Mouse (Mus musculus) liver, embryonic 11.5 days (tissue): ENCODE data around the gene Lrrtm3. TPM values are rescaled to one million over a fixed set of nuclear protein-coding genes. Genes with fewer than 3 reads are reported as not detected.

ENCODE experiments used
- ATAC-seq: fragments of 200-750 bp; cut with Nextera tagmentation; replicated peaks from 2 replicates; pipeline ENCODE4 v1.8.0; 2017; ENCODE audit warnings: moderate number of reproducible peaks, mild to moderate bottlenecking, moderate TSS enrichment, moderate library complexity; ENCODE audit not compliant: low FRiP score
- DNase-seq: peaks from one replicate; pipeline ENCODE4 v3.0.0-alpha.2; 2017; ENCODE audit warnings: low spot score
- H3K27ac ChIP-seq: fragments of 300-500 bp; sonication (generic); 2 replicates; pipeline ENCODE4 v1.5.1; 2014; ENCODE audit warnings: mild to moderate bottlenecking, low read depth, low read length, control low read depth
- H3K27me3 ChIP-seq: fragments of 300-500 bp; sonication (generic); replicated peaks from 2 replicates; pipeline ENCODE4 v1.6.1; 2014; ENCODE audit warnings: low read length, mixed read lengths; ENCODE audit not compliant: control insufficient read depth, insufficient read depth
- H3K36me3 ChIP-seq: fragments of 300-500 bp; sonication (generic); 2 replicates; pipeline ENCODE4 v1.6.1; 2014; ENCODE audit warnings: mild to moderate bottlenecking, low read length, moderate library complexity, mixed read lengths; ENCODE audit not compliant: control insufficient read depth, insufficient read depth
- H3K4me1 ChIP-seq: fragments of 300-500 bp; sonication (generic); replicated peaks from 2 replicates; pipeline ENCODE4 v1.6.1; 2014; ENCODE audit warnings: low read length, mixed read lengths; ENCODE audit not compliant: control insufficient read depth, insufficient read depth
- H3K4me2 ChIP-seq: fragments of 300-500 bp; sonication (generic); 2 replicates; pipeline ENCODE4 v1.6.1; 2014; ENCODE audit warnings: mild to moderate bottlenecking, control low read depth, moderate library complexity
- H3K4me3 ChIP-seq: fragments of 300-500 bp; sonication (generic); 2 replicates; pipeline ENCODE4 v1.5.1; 2014; ENCODE audit warnings: low read depth, low read length, control low read depth
- H3K9ac ChIP-seq: fragments of 300-500 bp; sonication (generic); 2 replicates; pipeline ENCODE4 v1.6.1; 2014; ENCODE audit warnings: low read depth, low read length, control low read depth
- H3K9me3 ChIP-seq: fragments of 300-500 bp; sonication (generic); 2 replicates; pipeline ENCODE4 v1.6.1; 2016; ENCODE audit warnings: low read length, inconsistent platforms, mixed read lengths; ENCODE audit not compliant: control insufficient read depth
- WGBS: fragments of 180-500 bp; shearing (Covaris S2); extraction: QIAGEN DNeasy Blood & Tissue Kit; methylation state at CpG from one replicate; pipeline ENCODE4 v1.1.7; 2014; 5-methylcytosine and 5-hydroxymethylcytosine counted together
- polyA plus RNA-seq: library from polyadenylated mRNA; unstranded; fragments of >200 nt; fragmentation: Nextera tagmentation; extraction: Ambion mirVana; gene quantifications from 2 replicates; pipeline ENCODE4 v1.2.1, GENCODE M21; 2014

The Lrrtm3 gene
- polyA plus RNA-seq, 1 experiment from 2014 or later = 0.52 TPM

DNA sequence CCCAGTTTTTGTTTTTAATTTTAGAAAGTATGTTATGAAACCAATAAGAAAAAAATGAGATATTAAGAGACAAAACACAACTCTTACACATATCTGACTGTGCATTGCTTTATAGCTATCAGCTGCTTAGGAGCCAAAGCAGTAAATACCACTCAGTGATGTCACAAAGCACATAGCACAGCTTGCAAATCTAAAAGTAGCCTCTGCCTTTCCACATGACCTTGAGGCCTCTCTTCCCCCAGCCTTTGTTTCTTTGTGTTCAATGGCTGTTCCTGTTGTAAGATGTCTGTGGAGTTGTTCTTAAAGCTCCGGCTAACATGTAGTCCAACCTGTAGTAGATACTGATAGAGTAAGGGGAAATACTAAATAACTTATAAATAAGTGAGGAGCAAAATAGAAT lies 69.7 kb downstream of the Lrrtm3 start:
- DNase-seq (no peak), ATAC-seq (no peak)
- no peak overlapping the region for H3K9ac ChIP-seq
- no peaks in the 10 kb centered on the region for H3K9me3 ChIP-seq
- H3K27me3 ChIP-seq = no peaks in the 10 kb centered on the region
- H3K27ac ChIP-seq = no peak overlapping the region
- no peaks in the 10 kb centered on the region for H3K4me1 ChIP-seq
- no peak overlapping the region for H3K4me2 ChIP-seq
- 84% methylated on average over 1 of the region's 1 CpGs for WGBS
- H3K4me3 ChIP-seq = no peak overlapping the region
- no peaks in the 10 kb centered on the region for H3K36me3 ChIP-seq

- no peak overlapping the region for H3K9ac ChIP-seq
- 81% methylated on average over 9 of the region's 9 CpGs for WGBS
- H3K4me3 ChIP-seq = no peak overlapping the region
- H3K36me3 ChIP-seq = no peaks in the 10 kb centered on the region
- no peak for DNase-seq
- ATAC-seq = no peak
- no peak overlapping the region for H3K27ac ChIP-seq
- H3K9me3 ChIP-seq = no peaks in the 10 kb centered on the region
- H3K4me1 ChIP-seq = no peaks in the 10 kb centered on the region
- no peaks in the 10 kb centered on the region for H3K27me3 ChIP-seq
- no peak overlapping the region for H3K4me2 ChIP-seq
Measured at GRCm38 (mm10) chr10:64001996-64002395, 88.1 kb downstream of the Lrrtm3 start.

DNA sequence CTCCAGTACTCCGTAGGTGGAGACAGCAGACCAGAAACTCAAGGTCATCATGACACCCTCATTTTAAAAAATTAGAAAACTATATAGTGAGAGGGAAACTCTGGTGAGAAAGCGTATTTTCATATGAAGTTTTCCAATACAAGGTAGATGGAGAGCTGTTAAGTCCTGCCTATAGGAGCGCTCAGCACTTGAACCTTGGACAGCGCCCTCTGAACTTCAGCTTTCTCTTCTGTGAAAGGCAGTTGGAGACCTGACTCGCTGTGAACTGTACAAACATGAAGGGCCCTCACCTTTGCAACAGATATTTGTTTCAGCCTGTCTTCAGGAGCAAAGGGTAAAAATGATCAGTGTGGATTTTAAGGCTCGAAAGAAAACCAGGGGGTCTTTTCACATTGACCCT lies 88.5 kb downstream of the Lrrtm3 start:
- DNase-seq = no peak
- WGBS = 62% methylated on average over 6 of the region's 6 CpGs
- no peak for ATAC-seq

DNA sequence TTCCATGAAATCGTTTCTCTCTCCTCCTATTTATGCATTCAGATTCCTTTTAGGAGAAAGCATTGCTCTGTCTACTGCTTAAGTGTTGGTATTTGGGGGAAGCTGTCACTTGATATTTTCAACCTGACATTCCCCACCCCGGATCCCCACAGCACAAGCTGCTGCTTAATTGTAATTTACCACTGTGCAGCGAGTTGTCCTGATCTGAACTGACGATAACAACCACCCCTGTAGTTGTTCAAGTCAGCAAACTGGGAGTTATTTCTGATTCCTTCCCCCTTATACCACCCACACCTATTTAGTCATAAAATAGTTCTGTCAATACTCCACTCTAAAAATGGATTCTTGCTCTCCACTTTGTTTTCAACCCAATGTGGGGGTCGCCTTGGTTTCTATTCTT lies 95.8 kb downstream of the Lrrtm3 start:
- no peaks in the 10 kb centered on the region for H3K27me3 ChIP-seq
- H3K4me3 ChIP-seq = no peak overlapping the region
- ATAC-seq (no peak), DNase-seq (no peak)
- 76% methylated on average over 5 of the region's 5 CpGs for WGBS
- H3K36me3 ChIP-seq = no peaks in the 10 kb centered on the region
- no peak overlapping the region for H3K4me2 ChIP-seq
- no peaks in the 10 kb centered on the region for H3K9me3 ChIP-seq
- no peaks in the 10 kb centered on the region for H3K4me1 ChIP-seq
- H3K27ac ChIP-seq = no peak overlapping the region
- no peak overlapping the region for H3K9ac ChIP-seq

More for the DNA sequence above, 88.5 kb downstream of the Lrrtm3 start:
- H3K9me3 ChIP-seq = no peaks in the 10 kb centered on the region
- no peaks in the 10 kb centered on the region for H3K36me3 ChIP-seq
- no peak overlapping the region for H3K27ac ChIP-seq
- no peak overlapping the region for H3K4me3 ChIP-seq
- H3K9ac ChIP-seq = no peak overlapping the region
- H3K27me3 ChIP-seq = no peaks in the 10 kb centered on the region
- no peaks in the 10 kb centered on the region for H3K4me1 ChIP-seq
- no peak overlapping the region for H3K4me2 ChIP-seq

GRCm38 (mm10) chr10:63985576-63985975 lies 104.5 kb downstream of the Lrrtm3 start:
- WGBS = 68% methylated on average over 4 of the region's 4 CpGs
- ATAC-seq = no peak
- no peaks in the 10 kb centered on the region for H3K27me3 ChIP-seq

DNA sequence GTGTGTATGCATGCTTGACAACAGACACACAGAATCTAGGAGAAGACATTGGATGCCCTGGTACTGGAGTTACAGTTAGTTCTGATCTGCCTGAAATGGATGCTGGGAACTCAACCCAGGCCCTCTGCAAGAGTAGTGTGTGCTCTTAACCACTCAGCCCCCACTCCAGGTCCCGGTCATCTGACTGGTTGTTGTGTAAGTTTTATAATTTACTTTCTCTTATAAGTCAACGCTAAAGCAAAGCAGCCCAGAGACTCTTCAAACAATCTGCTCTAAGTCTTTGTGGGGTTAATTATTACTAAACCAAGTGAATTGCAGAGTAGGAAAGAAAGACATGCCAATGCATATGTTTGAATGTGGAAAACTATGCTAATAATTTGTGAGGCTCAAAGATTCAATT lies 110.7 kb downstream of the Lrrtm3 start:
- no peak overlapping the region for H3K4me2 ChIP-seq
- no peak overlapping the region for H3K27ac ChIP-seq
- no peaks in the 10 kb centered on the region for H3K36me3 ChIP-seq
- H3K27me3 ChIP-seq = no peaks in the 10 kb centered on the region
- H3K4me1 ChIP-seq = no peaks in the 10 kb centered on the region
- H3K9ac ChIP-seq = no peak overlapping the region
- ATAC-seq (no peak), DNase-seq (no peak)
- 82% methylated on average over 2 of the region's 2 CpGs for WGBS
- H3K9me3 ChIP-seq = no peaks in the 10 kb centered on the region
- no peak overlapping the region for H3K4me3 ChIP-seq

More at GRCm38 (mm10) chr10:63985576-63985975, 104.5 kb downstream of the Lrrtm3 start:
- no peak overlapping the region for H3K4me3 ChIP-seq
- H3K4me2 ChIP-seq = no peak overlapping the region
- H3K4me1 ChIP-seq = no peaks in the 10 kb centered on the region
- H3K36me3 ChIP-seq = no peaks in the 10 kb centered on the region
- DNase-seq = no peak
- no peaks in the 10 kb centered on the region for H3K9me3 ChIP-seq
- no peak overlapping the region for H3K9ac ChIP-seq
- H3K27ac ChIP-seq = no peak overlapping the region

- ATAC-seq (no peak), DNase-seq (no peak)
- H3K27ac ChIP-seq = no peak overlapping the region
- H3K4me1 ChIP-seq = no peaks in the 10 kb centered on the region
- no peak overlapping the region for H3K4me3 ChIP-seq
- no peaks in the 10 kb centered on the region for H3K9me3 ChIP-seq
- H3K27me3 ChIP-seq = no peaks in the 10 kb centered on the region
- H3K9ac ChIP-seq = no peak overlapping the region
- no peaks in the 10 kb centered on the region for H3K36me3 ChIP-seq
- 77% methylated on average over 5 of the region's 5 CpGs for WGBS
- no peak overlapping the region for H3K4me2 ChIP-seq
Measured at GRCm38 (mm10) chr10:63978969-63979368, 111.1 kb downstream of the Lrrtm3 start.

- no peak for DNase-seq
- Histone ChIP-seq H3K27ac (no peak overlapping the region), H3K4me2 (no peak overlapping the region), H3K4me1 (no peaks in the 10 kb centered on the region), H3K9ac (no peak overlapping the region), H3K9me3 (no peaks in the 10 kb centered on the region), H3K36me3 (no peaks in the 10 kb centered on the region), H3K4me3 (no peak overlapping the region), H3K27me3 (no peaks in the 10 kb centered on the region)
- no peak for ATAC-seq
- 41% methylated on average over 3 of the region's 3 CpGs for WGBS
Measured at GRCm38 (mm10) chr10:63978535-63978934, 111.5 kb downstream of the Lrrtm3 start.

GRCm38 (mm10) chr10:63978101-63978500 lies 112.0 kb downstream of the Lrrtm3 start:
- DNase-seq = no peak

More at GRCm38 (mm10) chr10:63978101-63978500, 112.0 kb downstream of the Lrrtm3 start:
- H3K4me3 ChIP-seq = no peak overlapping the region
- no peak for ATAC-seq
- no peak overlapping the region for H3K9ac ChIP-seq
- H3K9me3 ChIP-seq = no peaks in the 10 kb centered on the region
- H3K36me3 ChIP-seq = no peaks in the 10 kb centered on the region
- WGBS = 43% methylated on average over 11 of the region's 11 CpGs
- no peak overlapping the region for H3K27ac ChIP-seq
- H3K4me1 ChIP-seq = no peaks in the 10 kb centered on the region
- H3K27me3 ChIP-seq = no peaks in the 10 kb centered on the region
- no peak overlapping the region for H3K4me2 ChIP-seq
